Mouse (Mus musculus) cortical plate, adult 2 months (tissue): ENCODE results near the gene Hist1h2bb.

Experiments used
- CTCF ChIP-seq: fragments of 200-500 bp; IDR thresholded peaks from 2 replicates; pipeline ENCODE4 v1.5.1; 2011; ENCODE audit warnings: mild to moderate bottlenecking, control low read depth, low read length; ENCODE audit not compliant: insufficient read depth; ENCODE audit errors: extremely low read depth
- POLR2A ChIP-seq: fragments of 200-500 bp; IDR thresholded peaks from 2 replicates; pipeline ENCODE4 v1.6.1; 2011; ENCODE audit warnings: mild to moderate bottlenecking, low read length, control low read depth; ENCODE audit not compliant: insufficient read depth; ENCODE audit errors: extremely low read depth

DNA sequence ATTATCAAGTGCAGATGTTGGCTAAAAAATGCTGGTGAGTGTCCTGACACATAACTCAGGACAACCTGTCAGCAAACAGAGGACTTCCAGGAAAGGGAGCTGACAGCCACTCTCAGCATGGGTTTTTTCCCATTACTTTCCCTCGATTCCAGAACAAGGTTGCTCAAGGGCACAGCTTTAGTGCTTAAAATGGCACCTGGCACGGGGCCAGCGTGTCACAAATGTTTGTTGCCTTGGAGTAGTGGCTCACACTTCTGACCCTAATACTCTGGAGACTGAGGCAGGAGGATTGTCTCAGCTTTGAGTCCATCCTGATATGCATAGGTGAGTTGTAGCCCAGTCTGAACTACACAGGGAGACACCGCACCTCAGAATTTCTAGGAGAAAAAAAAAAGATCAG, 37.9 kb upstream of the Hist1h2bb start:
- TF ChIP-seq POLR2A (no peak), CTCF (no peak)
